Mouse (Mus musculus): ENCODE measurements around the gene Atxn2l. TPM values are rescaled to one million over a fixed set of nuclear protein-coding genes. Genes with fewer than 3 reads are reported as not detected.

Gene Atxn2l
- polyA plus RNA-seq, 1 experiment from 2014 or later, result 81.8 TPM

DNA sequence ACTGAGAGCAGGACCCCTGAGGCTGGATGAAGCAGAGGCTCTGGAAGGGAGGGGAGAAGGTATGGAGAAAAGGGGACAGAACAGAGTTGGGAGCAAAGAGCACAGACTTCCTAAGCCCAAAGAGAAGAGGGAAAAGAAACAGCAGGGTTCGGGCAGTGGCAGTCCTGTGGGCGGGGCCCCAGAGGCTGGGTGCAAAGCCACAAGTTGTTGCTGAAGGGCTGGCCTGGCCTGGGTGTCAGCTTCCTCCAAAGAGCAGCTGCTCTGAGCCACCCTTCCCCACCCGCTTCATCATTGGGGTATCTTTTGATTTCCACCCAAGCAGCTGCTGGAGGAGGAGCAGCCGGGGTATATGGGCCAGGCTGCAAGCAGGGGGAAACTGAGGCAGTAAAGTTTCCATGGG is 39.1 kb downstream of the Atxn2l start:
- Histone ChIP-seq H3K4me3 (ENCODE audit: low read depth, low read length) (no peak overlapping the region), H3K27me3 (ENCODE audit: control insufficient read depth, insufficient read depth, low read length) (no peaks in the 10 kb centered on the region)
- WGBS, result 67% methylated on average over 4 of the region's 4 CpGs

DNA sequence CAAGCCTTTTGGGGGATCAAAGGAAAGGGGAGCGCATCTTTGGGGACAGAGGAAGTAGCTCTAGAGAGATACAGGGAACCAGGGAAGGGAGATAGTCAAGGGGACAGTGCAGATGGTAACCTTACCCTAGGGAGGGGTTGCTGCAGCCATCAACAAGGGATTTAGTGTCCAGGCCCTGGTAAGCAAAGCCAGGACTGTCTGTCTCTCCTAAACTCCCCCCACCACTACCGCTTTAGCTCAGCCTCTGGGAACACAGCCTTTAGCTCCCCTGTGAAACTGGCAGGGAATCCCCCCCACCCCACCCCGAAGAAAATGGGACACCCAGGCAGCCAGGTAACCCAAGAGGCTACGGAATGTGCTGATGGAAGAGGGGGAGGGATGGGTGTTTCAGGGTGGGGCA is 39.7 kb downstream of the Atxn2l start:
- H3K4me3 ChIP-seq (ENCODE audit: low read depth, low read length), result no peak overlapping the region
- peaks cover 2% of the 10 kb centered on the region; the same call in 1 of the 2 replicates for H3K36me3 ChIP-seq (ENCODE audit: control insufficient read depth, insufficient read depth, low read length)
- no peaks in the 10 kb centered on the region for H3K9me3 ChIP-seq (ENCODE audit: control insufficient read depth, low read length)
- DNase-seq (ENCODE audit: low spot score), result no peak
- no peak overlapping the region for H3K9ac ChIP-seq (ENCODE audit: low read length)
- no peaks in the 10 kb centered on the region for H3K4me1 ChIP-seq (replicated peaks; ENCODE audit: control insufficient read depth, insufficient read depth, low read length)
- WGBS, result 66% methylated on average over 4 of the region's 4 CpGs
- ATAC-seq (replicated peaks; ENCODE audit: low FRiP score), result no peak
- H3K4me2 ChIP-seq (ENCODE audit: low read depth, low read length, severe bottlenecking), result no peak overlapping the region
- H3K27me3 ChIP-seq (ENCODE audit: control insufficient read depth, insufficient read depth, low read length), result no peaks in the 10 kb centered on the region
- H3K27ac ChIP-seq (ENCODE audit: low read depth, low read length), result no peak overlapping the region

More for the DNA sequence above, 39.1 kb downstream of the Atxn2l start:
- Histone ChIP-seq H3K9ac (ENCODE audit: low read length) (no peak overlapping the region), H3K27ac (ENCODE audit: low read depth, low read length) (no peak overlapping the region), H3K4me1 (replicated peaks; ENCODE audit: control insufficient read depth, insufficient read depth, low read length) (no peaks in the 10 kb centered on the region), H3K9me3 (ENCODE audit: control insufficient read depth, low read length) (no peaks in the 10 kb centered on the region), H3K36me3 (ENCODE audit: control insufficient read depth, insufficient read depth, low read length) (peaks cover 8% of the 10 kb centered on the region; the same call in 1 of the 2 replicates), H3K4me2 (ENCODE audit: low read depth, low read length, severe bottlenecking) (no peak overlapping the region)
- DNase-seq (ENCODE audit: low spot score) (no peak), ATAC-seq (replicated peaks; ENCODE audit: low FRiP score) (no peak)

DNA sequence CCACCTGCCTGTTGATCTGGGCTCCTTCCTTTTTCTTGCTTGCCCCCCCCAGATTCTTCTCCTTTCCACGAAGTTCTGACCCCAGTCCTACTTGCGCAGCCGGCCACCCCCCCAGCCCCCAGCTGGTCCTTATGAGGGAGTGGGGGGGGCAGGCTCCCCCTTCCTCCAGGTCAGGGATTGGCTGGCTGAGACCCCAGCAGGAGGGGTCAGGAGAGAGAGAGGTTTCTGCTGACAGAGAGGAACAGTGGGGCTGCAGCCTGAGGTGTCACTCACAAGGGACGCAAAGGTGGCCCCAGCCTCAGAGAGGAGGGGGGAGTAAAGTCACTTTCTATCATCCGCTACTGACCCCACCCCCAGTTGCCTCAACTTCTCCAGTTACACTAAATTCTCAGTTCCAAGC is 40.2 kb downstream of the Atxn2l start, which contains the start of gene Atp2a1:
Gene Atp2a1, minus strand, starts transcription at position 105 of the 400 bp plus-strand sequence.
- 49% methylated on average over 5 of the region's 5 CpGs for WGBS
- Histone ChIP-seq H3K9ac (ENCODE audit: low read length) (no peak within 1 kb of the TSS), H3K36me3 (ENCODE audit: control insufficient read depth, insufficient read depth, low read length) (no peaks in the 10 kb centered on the region; the same call in 1 of the 2 replicates), H3K27ac (ENCODE audit: low read depth, low read length) (no peak within 1 kb of the TSS), H3K4me2 (ENCODE audit: low read depth, low read length, severe bottlenecking) (no peak within 1 kb of the TSS), H3K4me1 (replicated peaks; ENCODE audit: control insufficient read depth, insufficient read depth, low read length) (no peaks in the 10 kb centered on the region), H3K27me3 (ENCODE audit: control insufficient read depth, insufficient read depth, low read length) (no peaks in the 10 kb centered on the region), H3K4me3 (ENCODE audit: low read depth, low read length) (no peak within 1 kb of the TSS), H3K9me3 (ENCODE audit: control insufficient read depth, low read length) (no peaks in the 10 kb centered on the region)
- ATAC-seq (replicated peaks; ENCODE audit: low FRiP score) (no peak), DNase-seq (ENCODE audit: low spot score) (no peak)

DNA sequence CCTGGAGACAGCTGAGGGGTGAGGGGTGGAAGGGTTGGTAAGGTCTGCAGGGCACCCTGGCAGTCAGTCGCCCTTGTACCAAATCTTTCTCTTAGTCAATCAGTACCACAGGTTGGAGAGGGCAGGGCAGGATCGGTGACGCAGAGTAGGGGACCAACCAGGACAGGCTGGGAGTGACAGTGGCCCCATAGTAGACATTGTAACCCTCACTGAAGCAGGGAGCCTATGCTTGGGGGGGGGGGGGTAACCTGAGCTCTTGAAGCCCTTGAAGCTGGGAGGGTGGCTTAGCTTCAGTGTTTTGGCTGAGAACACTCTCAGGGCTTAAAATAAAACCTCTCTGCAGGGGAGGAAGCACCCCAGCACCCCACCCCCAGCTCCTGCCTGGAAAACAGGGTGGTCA is 41.6 kb downstream of the Atxn2l start:
- no peak overlapping the region for H3K4me2 ChIP-seq (ENCODE audit: low read depth, low read length, severe bottlenecking)
- H3K9ac ChIP-seq (ENCODE audit: low read length), result no peak overlapping the region
- no peaks in the 10 kb centered on the region for H3K4me1 ChIP-seq (replicated peaks; ENCODE audit: control insufficient read depth, insufficient read depth, low read length)
- DNase-seq (ENCODE audit: low spot score), result no peak
- H3K4me3 ChIP-seq (ENCODE audit: low read depth, low read length), result no peak overlapping the region
- H3K36me3 ChIP-seq (ENCODE audit: control insufficient read depth, insufficient read depth, low read length), result no peaks in the 10 kb centered on the region
- H3K27me3 ChIP-seq (ENCODE audit: control insufficient read depth, insufficient read depth, low read length), result no peaks in the 10 kb centered on the region
- no peaks in the 10 kb centered on the region for H3K9me3 ChIP-seq (ENCODE audit: control insufficient read depth, low read length)
- H3K27ac ChIP-seq (ENCODE audit: low read depth, low read length), result no peak overlapping the region
- 63% methylated on average over 3 of the region's 3 CpGs for WGBS
- no peak for ATAC-seq (replicated peaks; ENCODE audit: low FRiP score)

DNA sequence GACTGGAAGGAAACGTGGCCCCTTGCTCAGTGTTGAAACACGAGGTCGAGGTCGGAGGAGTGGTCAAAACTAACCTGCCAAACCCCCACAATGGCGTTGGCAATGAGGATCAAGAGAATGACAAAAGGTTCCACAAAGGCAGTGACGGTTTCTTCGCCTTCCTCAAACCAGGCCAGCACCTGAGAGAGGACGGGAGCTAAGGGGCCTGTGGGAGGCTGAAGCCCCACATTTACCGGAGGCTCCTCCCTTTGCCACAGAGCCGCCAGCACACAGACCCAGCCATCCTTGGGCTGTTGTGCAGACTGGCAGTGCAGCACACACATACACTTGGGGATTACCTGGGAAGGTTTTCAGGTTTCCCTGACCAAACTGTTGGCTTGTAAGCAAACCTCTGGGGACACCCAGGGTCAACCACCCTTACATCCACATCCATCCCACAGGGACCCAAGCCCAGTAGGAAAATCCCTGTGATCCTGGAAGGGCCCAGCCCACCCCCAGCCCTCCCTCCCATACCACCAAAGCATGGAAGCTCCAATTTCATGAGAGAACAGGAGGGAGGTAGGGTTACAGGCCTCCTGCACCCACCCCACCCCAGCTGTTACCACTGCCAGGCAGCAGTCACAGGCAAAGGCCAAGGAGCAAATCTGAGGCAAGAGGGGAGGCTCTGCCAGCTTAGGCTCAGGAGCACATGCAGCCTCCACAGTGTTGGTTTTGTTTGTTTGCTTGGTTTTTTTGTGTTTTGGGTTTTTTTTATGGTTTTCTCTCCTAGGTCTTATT is 42.4 kb downstream of the Atxn2l start:
- no peak overlapping the region for H3K4me2 ChIP-seq (ENCODE audit: low read depth, low read length, severe bottlenecking)
- no peak overlapping the region for H3K9ac ChIP-seq (ENCODE audit: low read length)
- no peak for ATAC-seq (replicated peaks; ENCODE audit: low FRiP score)
- DNase-seq (ENCODE audit: low spot score), result no peak
- H3K9me3 ChIP-seq (ENCODE audit: control insufficient read depth, low read length), result no peaks in the 10 kb centered on the region
- no peaks in the 10 kb centered on the region for H3K36me3 ChIP-seq (ENCODE audit: control insufficient read depth, insufficient read depth, low read length)
- no peaks in the 10 kb centered on the region for H3K4me1 ChIP-seq (replicated peaks; ENCODE audit: control insufficient read depth, insufficient read depth, low read length)
- 58% methylated on average over 10 of the region's 10 CpGs for WGBS
- no peak overlapping the region for H3K27ac ChIP-seq (ENCODE audit: low read depth, low read length)
- H3K4me3 ChIP-seq (ENCODE audit: low read depth, low read length), result no peak overlapping the region
- H3K27me3 ChIP-seq (ENCODE audit: control insufficient read depth, insufficient read depth, low read length), result no peaks in the 10 kb centered on the region

DNA sequence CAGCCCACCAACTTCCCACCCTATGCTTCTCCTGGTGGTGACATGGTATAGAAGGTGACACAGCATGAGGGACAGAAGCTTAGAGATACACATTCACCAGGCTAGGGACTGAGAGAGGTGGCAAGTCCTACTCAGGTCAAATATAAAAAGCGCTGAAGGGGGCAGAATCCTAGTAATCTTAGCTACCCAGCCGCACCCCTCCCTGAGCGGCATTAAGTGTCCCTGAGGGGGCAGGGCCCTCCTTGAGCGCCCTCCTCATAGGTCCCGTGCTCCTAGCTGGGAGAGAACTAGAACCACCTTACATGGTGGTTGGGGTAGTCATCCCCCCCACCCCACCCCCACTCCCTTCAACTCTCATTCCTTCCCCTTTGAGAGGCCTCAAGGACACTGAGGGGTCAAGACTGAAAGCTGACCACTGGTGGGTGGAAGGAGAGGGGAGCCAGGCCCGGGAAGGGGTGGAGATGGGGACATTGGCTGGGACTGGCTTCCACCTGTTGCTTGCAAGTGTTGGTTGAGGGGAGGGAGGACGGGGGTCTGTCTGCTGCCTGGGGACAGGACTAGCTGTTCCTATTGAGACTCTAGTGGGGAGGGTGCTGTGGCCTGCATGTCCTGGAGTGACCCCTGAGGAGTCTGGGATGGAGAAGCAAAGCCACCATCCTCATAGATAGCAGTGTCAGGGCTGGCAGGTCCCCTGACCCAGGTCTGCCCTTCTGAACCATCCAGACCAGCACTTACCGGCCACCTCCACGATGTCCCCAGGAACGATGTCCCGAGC is 44.2 kb downstream of the Atxn2l start:
- ATAC-seq (replicated peaks; ENCODE audit: low FRiP score), result no peak
- H3K9me3 ChIP-seq (ENCODE audit: control insufficient read depth, low read length), result no peaks in the 10 kb centered on the region
- H3K4me2 ChIP-seq (ENCODE audit: low read depth, low read length, severe bottlenecking), result no peak overlapping the region
- no peaks in the 10 kb centered on the region for H3K36me3 ChIP-seq (ENCODE audit: control insufficient read depth, insufficient read depth, low read length)
- no peaks in the 10 kb centered on the region for H3K4me1 ChIP-seq (replicated peaks; ENCODE audit: control insufficient read depth, insufficient read depth, low read length)
- no peak overlapping the region for H3K27ac ChIP-seq (ENCODE audit: low read depth, low read length)
- H3K27me3 ChIP-seq (ENCODE audit: control insufficient read depth, insufficient read depth, low read length), result no peaks in the 10 kb centered on the region
- WGBS, result 85% methylated on average over 11 of the region's 11 CpGs
- no peak for DNase-seq (ENCODE audit: low spot score)
- H3K9ac ChIP-seq (ENCODE audit: low read length), result no peak overlapping the region
- H3K4me3 ChIP-seq (ENCODE audit: low read depth, low read length), result no peak overlapping the region

DNA sequence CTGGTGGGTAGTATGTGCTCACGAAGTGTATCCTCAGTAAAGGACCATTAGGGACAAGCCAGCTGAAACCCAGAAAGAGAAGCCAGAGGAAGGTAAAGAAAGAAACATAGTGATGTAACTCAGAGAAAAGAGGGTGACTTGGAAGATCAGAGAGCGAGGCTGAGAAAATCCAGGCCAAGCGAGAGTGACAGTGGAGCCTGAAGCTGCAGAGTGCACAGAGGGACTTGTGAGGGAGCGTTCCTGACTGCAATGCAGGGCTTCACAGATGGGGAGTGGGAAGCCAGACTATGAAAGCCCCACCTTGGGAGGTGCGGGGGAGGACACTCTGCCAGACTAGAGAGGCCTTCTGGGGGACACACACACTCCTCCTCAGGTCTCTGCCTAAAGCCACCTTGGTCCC is 45.0 kb downstream of the Atxn2l start:
- no peak overlapping the region for H3K9ac ChIP-seq (ENCODE audit: low read length)
- H3K27ac ChIP-seq (ENCODE audit: low read depth, low read length), result no peak overlapping the region
- DNase-seq (ENCODE audit: low spot score) (no peak), ATAC-seq (replicated peaks; ENCODE audit: low FRiP score) (no peak)
- no peak overlapping the region for H3K4me3 ChIP-seq (ENCODE audit: low read depth, low read length)
- H3K9me3 ChIP-seq (ENCODE audit: control insufficient read depth, low read length), result no peaks in the 10 kb centered on the region
- H3K27me3 ChIP-seq (ENCODE audit: control insufficient read depth, insufficient read depth, low read length), result no peaks in the 10 kb centered on the region
- WGBS, result 86% methylated on average over 5 of the region's 5 CpGs
- no peaks in the 10 kb centered on the region for H3K36me3 ChIP-seq (ENCODE audit: control insufficient read depth, insufficient read depth, low read length)
- H3K4me2 ChIP-seq (ENCODE audit: low read depth, low read length, severe bottlenecking), result no peak overlapping the region
- H3K4me1 ChIP-seq (replicated peaks; ENCODE audit: control insufficient read depth, insufficient read depth, low read length), result no peaks in the 10 kb centered on the region

DNA sequence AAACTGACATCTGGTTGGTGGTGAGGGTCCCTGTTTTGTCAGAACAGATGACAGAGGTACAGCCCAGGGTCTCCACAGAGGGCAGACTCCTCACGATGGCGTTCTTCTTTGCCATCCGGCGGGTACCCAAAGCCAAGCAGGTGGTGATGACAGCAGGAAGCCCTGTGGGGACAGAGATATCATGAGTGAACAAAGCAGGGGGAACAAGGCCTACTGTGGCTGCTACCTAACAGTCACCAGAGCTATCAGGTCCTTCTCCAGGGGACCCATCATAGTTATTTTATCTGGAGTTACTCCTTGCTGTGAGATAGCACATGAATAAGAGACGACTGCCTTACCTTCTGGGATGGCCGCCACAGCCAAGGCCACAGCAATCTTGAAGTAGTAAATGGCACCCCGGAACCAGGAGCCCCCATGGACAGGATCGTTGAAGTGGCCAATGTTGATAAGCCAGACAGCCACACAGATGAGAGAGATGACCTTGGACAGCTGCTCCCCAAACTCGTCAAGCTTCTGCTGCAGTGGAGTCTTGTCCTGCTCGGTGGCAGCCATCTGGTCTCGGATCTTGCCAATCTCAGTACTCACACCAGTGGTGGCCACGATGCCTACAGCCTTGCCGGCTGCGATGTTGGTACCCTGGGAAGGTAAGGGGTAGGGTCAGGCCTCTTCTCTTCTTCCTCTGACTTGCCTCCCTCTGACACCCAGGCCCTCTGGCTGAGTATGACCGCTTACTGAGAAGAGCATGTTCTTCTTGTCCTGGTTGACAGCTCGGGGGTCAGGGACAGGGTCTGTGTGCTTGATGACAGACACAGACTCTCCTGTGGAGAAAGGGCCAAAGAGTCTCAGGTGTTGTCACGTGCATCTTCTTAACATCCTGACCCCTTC is 46.6 kb downstream of the Atxn2l start:
- Histone ChIP-seq H3K27me3 (ENCODE audit: control insufficient read depth, insufficient read depth, low read length) (no peaks in the 10 kb centered on the region), H3K9me3 (ENCODE audit: control insufficient read depth, low read length) (no peaks in the 10 kb centered on the region), H3K9ac (ENCODE audit: low read length) (no peak overlapping the region), H3K36me3 (ENCODE audit: control insufficient read depth, insufficient read depth, low read length) (no peaks in the 10 kb centered on the region), H3K27ac (ENCODE audit: low read depth, low read length) (no peak overlapping the region), H3K4me3 (ENCODE audit: low read depth, low read length) (no peak overlapping the region), H3K4me1 (replicated peaks; ENCODE audit: control insufficient read depth, insufficient read depth, low read length) (no peaks in the 10 kb centered on the region), H3K4me2 (ENCODE audit: low read depth, low read length, severe bottlenecking) (no peak overlapping the region)
- 87% methylated on average over 17 of the region's 17 CpGs for WGBS
- DNase-seq (ENCODE audit: low spot score) (no peak), ATAC-seq (replicated peaks; ENCODE audit: low FRiP score) (no peak)

Measured in forebrain, embryonic 11.5 days (tissue).